Mouse (Mus musculus) testis, postnatal 10 days (tissue): Measurements from ENCODE around the gene AL732309.1.

ENCODE experiments used
- DNase-seq: peaks from one replicate; pipeline ENCODE4 v3.0.0; 2021; ENCODE audit warnings: low spot score

The AL732309.1 gene

GRCm38 (mm10) chr2:25246183-25247072, at the start of gene AL732309.1:
TSS of gene AL732309.1 (minus strand) at chr2:25246863.
- DNase-seq = no peak

GRCm38 (mm10) chr2:25293706-25294105, 47.0 kb upstream of the AL732309.1 start:
- DNase-seq = peak; percentile 47

DNA sequence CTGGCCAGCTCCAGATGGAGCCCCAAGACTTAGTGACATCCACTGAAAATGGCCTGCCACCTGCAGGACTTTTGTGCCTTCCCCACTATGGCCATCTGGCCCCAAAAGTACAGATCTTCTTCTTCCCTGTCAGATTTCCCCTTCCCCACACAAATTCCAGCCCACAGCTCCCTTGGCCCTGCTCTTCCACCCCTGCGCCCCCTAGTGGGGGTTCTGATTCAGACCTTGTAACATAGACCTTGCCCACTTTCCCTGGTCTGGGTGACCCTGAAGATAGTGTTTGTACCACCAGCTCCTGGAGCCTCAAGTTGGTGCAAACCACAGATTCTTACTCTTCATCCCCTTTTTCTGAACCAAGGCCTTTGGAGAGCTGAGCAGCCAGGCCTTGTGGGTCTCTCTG, 46.2 kb upstream of the AL732309.1 start:
- DNase-seq = peak; percentile 93

- DNase-seq = no peak
Measured at GRCm38 (mm10) chr2:25292054-25292544, 45.4 kb upstream of the AL732309.1 start.

DNA sequence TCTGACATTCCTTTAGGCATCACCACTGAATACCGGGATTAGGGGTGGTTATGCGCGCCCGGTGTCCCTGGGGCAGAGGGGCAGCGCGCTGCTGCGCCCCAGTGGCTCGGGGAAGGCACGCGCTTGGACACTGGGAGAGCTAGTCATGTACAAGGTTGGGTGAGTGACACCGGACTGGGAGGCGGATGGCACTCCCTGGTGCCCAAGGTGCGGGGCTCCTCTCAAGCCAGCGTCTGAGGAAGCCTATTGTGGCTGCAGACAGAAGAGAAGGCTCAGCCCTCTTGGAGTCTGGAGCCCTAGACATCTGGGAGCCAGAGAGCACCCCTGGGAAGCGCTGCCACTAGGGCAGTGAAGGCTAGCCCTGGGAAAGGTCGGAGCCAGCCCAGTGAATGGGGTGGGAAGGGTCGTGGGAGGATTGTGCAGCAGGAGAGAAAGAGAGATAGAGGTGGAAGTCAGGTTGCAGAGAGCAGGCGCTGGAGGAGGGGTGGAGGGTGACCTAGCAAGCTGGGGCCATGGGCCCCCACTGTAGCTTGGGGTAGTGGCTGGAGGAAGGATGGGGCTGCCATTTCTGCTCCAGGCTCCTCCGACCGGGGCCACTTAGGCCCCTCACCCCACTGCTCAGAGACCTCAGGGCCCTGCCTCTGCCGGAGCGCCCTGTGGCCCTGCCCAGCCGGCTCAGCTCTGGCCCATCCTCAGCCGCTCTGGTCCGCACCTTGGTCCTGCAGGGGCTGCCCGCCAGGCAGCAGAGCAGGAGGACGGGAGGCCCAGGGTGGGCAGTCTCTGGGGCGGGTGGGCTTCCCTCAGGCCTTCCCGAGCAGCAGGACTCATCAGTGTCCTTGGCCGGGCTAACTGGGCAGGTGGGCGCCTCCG, 44.8 kb upstream of the AL732309.1 start:
- DNase-seq = no peak

DNA sequence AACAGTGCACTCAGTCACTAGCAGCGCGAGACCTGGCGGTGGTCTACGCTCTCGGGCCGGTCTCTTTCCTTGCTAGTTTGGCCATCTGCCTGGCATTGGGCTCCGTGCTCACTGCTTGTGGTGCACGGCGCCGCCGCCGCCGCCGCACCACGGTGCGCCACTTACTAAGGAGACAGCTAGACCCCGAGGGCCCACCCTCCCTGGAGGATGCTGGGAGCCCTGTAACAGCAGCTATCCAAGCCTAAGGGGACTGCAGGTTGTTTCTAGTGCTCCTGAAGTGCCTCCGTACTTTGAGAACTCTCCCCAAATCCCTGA, 44.1 kb upstream of the AL732309.1 start:
- DNase-seq = no peak

DNA sequence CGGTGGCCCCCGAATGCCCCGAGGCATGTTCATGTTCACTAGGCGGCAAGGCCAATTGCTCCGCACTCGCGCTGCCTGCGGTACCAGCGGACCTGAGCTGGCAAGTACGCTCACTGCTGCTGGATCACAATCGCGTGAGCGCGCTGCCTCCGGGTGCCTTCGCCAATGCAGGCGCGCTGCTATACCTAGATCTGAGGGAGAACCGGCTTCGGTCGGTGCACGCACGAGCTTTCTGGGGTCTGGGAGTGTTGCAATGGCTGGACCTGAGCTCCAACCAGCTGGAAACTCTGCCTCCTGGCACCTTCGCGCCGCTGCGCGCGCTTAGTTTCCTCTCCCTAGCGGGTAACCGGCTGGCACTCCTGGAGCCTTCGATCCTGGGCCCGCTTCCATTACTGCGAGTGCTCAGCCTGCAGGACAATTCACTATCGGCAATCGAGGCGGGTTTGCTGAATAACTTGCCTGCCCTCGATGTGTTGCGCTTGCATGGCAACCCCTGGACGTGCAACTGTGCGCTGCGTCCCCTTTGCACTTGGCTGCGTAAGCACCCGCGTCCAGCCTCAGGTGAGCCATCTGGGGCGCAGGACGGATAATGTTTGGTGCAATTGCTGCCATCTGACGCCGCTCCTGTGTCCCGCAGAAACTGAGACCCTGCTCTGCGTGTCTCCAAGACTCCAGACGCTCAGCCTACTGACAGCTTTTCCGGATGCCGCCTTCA, 43.6 kb upstream of the AL732309.1 start:
- peak; percentile 46 for DNase-seq

GRCm38 (mm10) chr2:25289651-25290050, 43.0 kb upstream of the AL732309.1 start, which contains the start of gene Lrrc26:
TSS of gene Lrrc26 (plus strand) at chr2:25289915.
- DNase-seq = peak; percentile 46

- no peak for DNase-seq
Measured at GRCm38 (mm10) chr2:25288734-25289345, 42.2 kb upstream of the AL732309.1 start.

DNA sequence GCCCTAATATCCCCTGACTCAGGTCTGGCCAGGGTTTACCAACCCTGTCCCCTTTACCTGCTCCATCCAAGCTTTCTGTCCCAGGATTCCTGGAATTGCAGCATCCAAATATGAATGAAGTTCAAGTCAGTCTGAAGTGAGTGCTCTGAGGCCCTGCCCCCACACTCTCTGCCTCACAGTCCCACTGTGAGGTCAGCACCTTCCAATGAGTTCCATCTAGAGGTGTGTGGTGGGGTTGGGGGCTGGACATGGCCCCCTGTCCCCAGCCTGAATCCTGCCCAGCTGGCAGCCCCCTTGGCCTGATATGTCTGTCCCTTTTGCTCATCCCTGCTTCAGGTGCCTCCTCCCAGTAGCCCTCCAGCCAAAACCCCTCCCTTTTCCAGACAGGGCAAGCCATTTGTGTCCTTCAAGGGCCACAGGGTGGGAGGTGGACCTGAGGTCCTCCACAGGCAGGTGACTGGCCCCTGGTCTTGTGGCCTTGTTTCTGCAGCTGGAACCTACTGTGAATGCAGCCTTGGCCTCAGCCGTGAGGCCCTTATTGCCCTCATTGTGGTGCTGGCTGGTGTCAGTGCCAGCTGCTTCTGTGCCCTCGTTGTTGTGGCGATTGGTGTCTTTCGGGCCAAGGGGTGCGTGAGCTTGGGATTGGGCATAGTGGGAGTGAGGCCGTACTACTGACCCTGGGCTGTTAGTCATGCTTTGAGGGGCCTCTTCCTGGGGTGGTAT, 41.4 kb upstream of the AL732309.1 start, which contains the start of gene Tmem210:
Gene Tmem210, plus strand, starts transcription at position 219 of the 723 bp plus-strand sequence.
- DNase-seq = no peak

GRCm38 (mm10) chr2:25286837-25287636, 40.4 kb upstream of the AL732309.1 start:
- DNase-seq = no peak

DNA sequence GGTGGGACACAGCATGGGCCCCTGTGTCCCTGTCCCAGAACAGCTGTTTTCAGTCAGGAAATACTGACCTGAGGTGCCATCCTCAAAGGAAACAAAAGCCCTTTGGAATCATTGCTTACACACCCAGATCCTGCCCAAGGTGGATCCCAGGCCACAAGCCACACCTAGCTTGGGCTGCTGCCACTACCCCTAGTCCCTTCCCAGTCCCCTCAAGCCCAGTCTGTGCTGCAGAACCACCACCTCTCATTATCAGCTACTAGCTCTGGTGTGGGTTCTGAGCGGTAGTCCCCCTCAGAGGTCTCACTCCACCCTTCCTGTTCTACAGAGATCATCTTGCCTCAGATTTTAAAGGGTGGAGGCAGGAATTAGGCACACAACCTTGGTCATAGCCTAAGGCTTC, 39.7 kb upstream of the AL732309.1 start:
- no peak for DNase-seq

DNA sequence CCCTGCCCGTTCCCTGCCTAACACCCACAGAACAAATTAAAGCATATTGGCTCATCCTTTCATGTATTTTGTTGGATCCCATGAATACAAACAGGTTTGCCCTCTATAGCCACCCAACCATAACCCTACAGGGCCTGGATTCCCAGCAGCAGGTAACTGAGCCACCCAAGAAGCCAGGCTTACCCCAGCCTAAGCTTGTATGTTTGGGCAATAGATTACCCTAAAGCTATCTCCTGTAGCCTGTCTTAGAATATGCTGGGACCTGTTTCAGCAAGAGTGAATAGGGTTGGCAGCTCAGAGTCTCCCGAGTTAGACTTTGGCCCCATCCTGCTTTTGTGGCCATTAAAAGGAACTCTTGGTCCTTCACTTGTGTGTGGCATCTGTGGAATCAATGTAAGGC, 38.9 kb upstream of the AL732309.1 start:
- no peak for DNase-seq

DNA sequence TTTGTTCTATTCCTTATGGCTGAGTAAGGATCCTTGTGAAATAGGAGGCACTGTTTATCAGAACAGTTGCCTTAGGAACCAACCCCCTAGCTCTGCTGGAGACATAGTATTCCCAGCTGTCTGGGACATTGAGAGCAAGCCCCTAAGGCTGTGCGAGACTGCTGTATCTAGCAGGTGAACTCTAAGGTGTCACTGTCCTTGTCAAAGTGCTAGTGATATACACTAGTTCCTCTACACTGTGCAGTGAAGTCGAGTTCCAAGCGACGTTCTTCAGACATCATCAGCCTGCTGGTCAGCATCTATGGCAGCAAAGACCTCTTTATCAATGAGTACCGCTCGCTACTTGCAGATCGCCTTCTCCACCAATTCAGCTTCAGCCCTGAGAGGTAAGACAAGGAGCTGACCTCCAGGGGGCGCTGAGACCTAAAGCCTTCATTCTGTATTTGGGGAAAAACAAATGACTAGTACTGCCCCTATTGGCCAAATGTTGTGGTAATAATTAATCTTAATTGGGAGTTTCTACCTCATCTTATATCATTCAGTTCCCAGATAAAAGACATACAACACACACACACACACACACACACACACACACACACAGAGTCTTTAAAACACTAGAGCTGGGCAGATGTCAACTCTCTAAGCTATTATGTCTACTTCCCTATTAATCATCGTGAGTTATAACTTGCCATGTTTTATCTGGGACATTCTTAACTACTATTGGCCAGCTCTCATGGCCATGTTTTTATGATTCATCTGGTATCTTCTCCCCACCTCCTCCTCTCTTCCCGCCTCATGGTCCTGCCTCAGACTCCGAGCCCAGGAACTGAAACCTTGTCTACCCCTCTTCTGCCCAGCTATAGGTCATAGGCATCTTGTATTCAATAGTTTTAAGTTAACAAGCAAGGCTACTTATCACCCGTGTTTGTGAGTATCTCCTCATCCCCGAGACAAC, 32.5 kb upstream of the AL732309.1 start:
- DNase-seq = peak; percentile 91

- DNase-seq = no peak
Measured at GRCm38 (mm10) chr2:25273010-25273409, 26.3 kb upstream of the AL732309.1 start.

DNA sequence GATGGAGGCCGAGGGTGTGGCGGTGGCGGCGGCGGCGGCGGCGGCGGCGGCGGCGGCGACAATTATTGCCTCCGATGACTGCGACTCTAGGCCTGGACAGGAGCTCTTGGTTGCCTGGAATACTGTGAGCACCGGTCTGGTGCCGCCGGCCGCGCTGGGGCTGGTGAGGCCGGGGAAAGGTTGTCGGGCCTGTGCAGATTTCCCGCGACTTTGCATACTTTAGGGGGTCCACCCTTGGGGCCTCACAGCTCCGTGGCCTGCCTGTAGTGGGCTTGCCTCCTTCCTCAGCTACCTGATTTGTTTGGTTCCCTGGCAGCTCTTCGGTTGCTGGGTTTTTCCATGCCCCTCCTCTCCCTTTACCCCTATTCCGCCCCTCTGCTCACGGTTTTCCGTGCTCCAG, 25.9 kb upstream of the AL732309.1 start:
- DNase-seq = no peak

DNA sequence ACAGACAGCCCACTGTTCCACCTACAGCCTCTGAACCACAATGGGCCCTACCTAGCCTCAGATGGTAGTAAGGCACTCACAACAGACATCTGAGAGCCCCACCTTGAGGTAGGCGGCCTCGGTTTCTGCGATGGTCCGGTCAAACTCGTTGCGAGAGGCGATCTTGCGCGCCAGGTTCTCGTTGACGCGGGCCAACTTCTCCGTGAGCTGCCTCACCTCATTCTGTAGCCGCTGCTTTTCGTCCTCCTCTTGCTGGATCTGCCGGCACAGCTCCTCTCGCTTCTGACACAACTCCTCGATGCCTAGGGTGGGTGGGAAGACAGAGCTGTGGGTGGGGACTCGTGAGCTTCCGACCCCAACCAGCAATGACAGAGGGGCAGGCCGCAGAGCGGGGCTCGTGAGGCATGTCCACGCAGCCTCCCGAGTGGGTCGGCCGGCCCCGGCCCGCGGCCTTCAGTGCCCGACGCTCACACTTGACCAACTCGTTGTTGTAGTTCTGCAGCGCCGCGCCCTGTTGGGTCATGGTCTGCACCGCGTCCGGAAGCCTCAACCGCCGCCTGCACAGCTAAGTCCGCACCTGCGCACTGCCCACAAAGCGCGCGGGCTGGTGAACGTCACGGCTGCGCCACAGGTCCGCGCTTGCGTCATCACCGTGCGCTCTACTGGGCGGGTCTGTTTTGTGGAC, 25.3 kb upstream of the AL732309.1 start, which contains the start of the genes Ssna1 and Anapc2:
Gene Ssna1, minus strand, starts transcription at position 612 of the 685 bp plus-strand sequence.
Gene Anapc2, plus strand, starts transcription at position 652 of the 685 bp plus-strand sequence.
- peak; percentile 99 for DNase-seq

DNA sequence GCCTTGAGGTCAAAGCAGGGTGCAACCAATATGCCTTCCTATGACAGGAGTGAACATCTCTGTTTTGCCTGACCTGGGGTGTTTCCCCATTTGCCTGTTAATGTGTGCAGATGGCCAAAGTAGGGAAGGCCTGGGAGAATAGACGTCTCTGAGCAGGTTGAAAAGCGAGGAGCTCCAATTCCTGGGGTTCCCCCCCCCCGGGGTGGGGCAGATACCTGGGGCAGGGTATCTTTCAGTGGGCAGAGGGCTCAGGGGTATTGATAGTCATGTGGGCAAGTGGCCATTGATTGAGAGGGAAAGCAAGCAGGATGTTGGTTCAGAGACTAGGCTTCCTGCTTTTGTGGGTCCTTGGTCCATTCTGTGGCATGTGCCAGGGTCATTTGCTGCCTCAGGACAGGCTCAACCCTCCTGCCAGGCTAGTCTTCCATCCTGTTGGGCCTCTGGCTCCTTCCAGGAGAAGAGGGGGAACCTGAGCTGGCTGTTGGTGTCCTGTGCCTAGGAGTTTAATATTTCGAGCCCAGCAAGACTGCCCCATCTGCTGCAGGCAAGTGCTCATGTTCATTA, 21.2 kb upstream of the AL732309.1 start:
- DNase-seq = no peak
